Mouse (Mus musculus) stomach, embryonic 14.5 days (tissue): ENCODE measurements at regions not wholly inside any gene's neighbourhood (a gene's known extent, or its start where the extent isn't known, plus 50 kb on each side); places are given as distances from the start of the nearest gene placed in this dataset.
A peak's percentile ranks its signal among the peaks of the same experiment; 100 is the strongest.

Source experiments
- ATAC-seq: fragments of 200-750 bp; cut with Nextera tagmentation; 2 replicates; pipeline ENCODE4 v1.8.0; 2017; ENCODE audit warnings: low read depth, moderate TSS enrichment; ENCODE audit not compliant: insufficient number of reproducible peaks, insufficient read depth, low FRiP score
- H3K27ac ChIP-seq: fragments of 300-500 bp; sonication (generic); 2 replicates; pipeline ENCODE4 v1.5.1; 2014; ENCODE audit warnings: mild to moderate bottlenecking, low read length, moderate library complexity, mixed read lengths
- H3K27me3 ChIP-seq: fragments of 300-500 bp; sonication (generic); 2 replicates; pipeline ENCODE4 v1.6.1; 2014; ENCODE audit warnings: low read length, control low read depth, mixed read lengths; ENCODE audit not compliant: control insufficient read depth, insufficient read depth
- H3K36me3 ChIP-seq: fragments of 300-500 bp; sonication (generic); 2 replicates; pipeline ENCODE4 v1.6.1; 2014; ENCODE audit warnings: mild to moderate bottlenecking, control low read depth, low read length, moderate library complexity, mixed read lengths; ENCODE audit not compliant: control insufficient read depth, insufficient read depth
- H3K4me1 ChIP-seq: fragments of 300-500 bp; sonication (generic); 2 replicates; pipeline ENCODE4 v1.6.1; 2014; ENCODE audit warnings: low read length, control low read depth, mixed read lengths; ENCODE audit not compliant: control insufficient read depth, insufficient read depth
- H3K4me2 ChIP-seq: fragments of 300-500 bp; sonication (generic); replicated peaks from 2 replicates; pipeline ENCODE4 v1.6.1; 2014; ENCODE audit warnings: low read depth, low read length, control low read depth
- H3K4me3 ChIP-seq: fragments of 300-500 bp; sonication (generic); 2 replicates; pipeline ENCODE4 v1.5.1; 2014; ENCODE audit warnings: low read depth, low read length, control low read depth
- H3K9ac ChIP-seq: fragments of 300-500 bp; sonication (generic); replicated peaks from 2 replicates; pipeline ENCODE4 v1.6.1; 2014; ENCODE audit warnings: low read depth, mild to moderate bottlenecking, control low read depth, low read length, moderate library complexity, mixed read lengths
- H3K9me3 ChIP-seq: fragments of 300-500 bp; sonication (generic); 2 replicates; pipeline ENCODE4 v1.6.1; 2016; ENCODE audit warnings: low read depth, low read length, control low read depth; ENCODE audit not compliant: control insufficient read depth
- WGBS: fragments of 180-500 bp; shearing (Covaris S2); extraction: QIAGEN DNeasy Blood & Tissue Kit; methylation state at CpG from one replicate; pipeline ENCODE4 v1.1.7; 2014; 5-methylcytosine and 5-hydroxymethylcytosine counted together

DNA sequence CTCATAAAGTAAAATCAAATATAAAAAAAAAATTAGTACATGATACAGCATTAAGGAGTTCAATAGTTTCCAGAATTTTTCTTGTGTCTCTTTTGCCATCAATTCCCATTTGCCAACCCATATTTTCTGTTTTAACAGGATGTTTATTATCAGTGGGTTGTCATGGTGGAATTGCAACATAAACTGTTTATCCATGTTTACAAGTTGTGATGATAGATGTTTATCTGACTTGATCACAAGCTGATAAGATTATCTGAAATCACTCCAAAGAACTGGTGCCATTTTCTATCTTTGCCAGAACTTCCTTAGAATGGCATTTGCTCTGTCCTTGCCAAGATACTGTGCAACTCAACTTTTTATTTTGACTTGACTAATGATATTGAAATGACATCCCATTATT, 466.8 kb downstream of the Pcdh7 start:
- Histone ChIP-seq H3K4me1 (no peaks in the 10 kb centered on the region), H3K4me2 (no peak overlapping the region), H3K27ac (no peak overlapping the region), H3K27me3 (no peaks in the 10 kb centered on the region), H3K9ac (no peak overlapping the region), H3K36me3 (no peaks in the 10 kb centered on the region), H3K9me3 (no peaks in the 10 kb centered on the region), H3K4me3 (no peak overlapping the region)
- no peak for ATAC-seq

DNA sequence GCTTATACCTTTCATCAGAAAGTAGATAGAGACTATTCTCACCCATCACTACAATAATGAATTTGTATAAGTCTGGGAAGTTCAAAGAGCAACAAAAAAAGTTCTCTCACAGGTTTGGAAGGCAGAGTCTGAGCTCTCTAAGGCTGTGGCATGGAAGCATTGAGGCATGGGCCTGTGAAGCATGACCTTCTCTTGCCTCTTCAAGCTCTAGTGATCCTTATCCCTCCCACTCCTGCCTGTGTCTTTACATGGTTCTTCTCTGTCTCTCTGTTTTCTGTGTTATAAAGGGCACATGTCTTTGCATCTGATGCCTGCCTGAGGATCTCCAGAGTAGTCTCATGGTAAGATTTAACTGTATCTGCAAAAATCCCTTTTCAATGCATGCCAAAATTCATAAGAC, 489.8 kb downstream of the Pcdh7 start:
- no peaks in the 10 kb centered on the region for H3K27me3 ChIP-seq
- no peak overlapping the region for H3K9ac ChIP-seq
- H3K4me3 ChIP-seq = no peak overlapping the region
- H3K9me3 ChIP-seq = no peaks in the 10 kb centered on the region
- no peaks in the 10 kb centered on the region for H3K4me1 ChIP-seq
- H3K4me2 ChIP-seq = no peak overlapping the region
- H3K27ac ChIP-seq = no peak overlapping the region
- no peak for ATAC-seq
- H3K36me3 ChIP-seq = no peaks in the 10 kb centered on the region

DNA sequence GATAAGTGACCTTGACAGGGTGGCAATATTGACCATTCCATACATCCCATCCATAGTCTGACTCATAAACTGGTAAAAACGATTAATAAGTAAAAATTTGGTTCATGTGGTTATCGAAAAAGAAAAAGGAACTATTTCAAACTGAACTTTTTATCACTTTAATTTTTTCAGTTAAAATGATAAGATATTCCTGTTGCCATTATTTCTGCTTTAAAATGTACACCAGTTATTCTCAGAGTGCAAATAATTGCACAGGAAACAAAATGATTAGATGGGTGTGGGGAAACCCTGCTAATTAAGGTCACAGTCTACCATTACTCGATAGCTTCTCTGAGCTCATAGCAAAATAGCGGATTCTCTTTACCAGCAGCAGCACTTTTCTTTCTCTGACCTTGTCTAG, 509.4 kb downstream of the Pcdh7 start:
- 90% methylated on average over 4 of the region's 4 CpGs for WGBS
- no peaks in the 10 kb centered on the region for H3K36me3 ChIP-seq
- no peak overlapping the region for H3K4me2 ChIP-seq
- no peaks in the 10 kb centered on the region for H3K27me3 ChIP-seq
- H3K4me1 ChIP-seq = no peaks in the 10 kb centered on the region; the same call in 1 of the 2 replicates
- no peak for ATAC-seq
- no peak overlapping the region for H3K9ac ChIP-seq
- no peak overlapping the region for H3K27ac ChIP-seq
- H3K4me3 ChIP-seq = no peak overlapping the region
- H3K9me3 ChIP-seq = no peaks in the 10 kb centered on the region

DNA sequence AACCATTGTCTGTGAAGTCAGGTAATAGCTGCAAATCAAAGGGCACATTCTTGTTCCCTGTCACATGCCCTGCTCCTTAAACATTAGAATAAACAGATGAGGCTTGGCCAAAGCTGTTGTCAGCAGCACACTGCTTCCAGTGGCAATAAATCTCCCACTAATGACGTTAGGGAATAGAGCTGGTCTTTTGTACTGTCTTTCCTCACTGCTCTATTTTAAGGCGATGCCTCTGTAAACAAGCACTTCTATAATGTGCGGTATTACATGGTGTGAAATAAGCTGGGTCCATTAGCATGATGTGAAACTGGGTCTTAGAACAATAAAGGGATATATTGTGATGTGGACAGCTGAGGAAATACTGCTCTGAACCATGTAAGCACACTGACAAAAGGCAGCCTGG, 511.0 kb downstream of the Pcdh7 start:
- Histone ChIP-seq H3K27me3 (no peaks in the 10 kb centered on the region), H3K9me3 (0 out of 2 replicates have a peak, but pooled peaks cover 2% of the 10 kb centered on the region), H3K27ac (no peak overlapping the region), H3K9ac (no peak overlapping the region), H3K4me3 (no peak overlapping the region), H3K4me2 (no peak overlapping the region), H3K4me1 (no peaks in the 10 kb centered on the region; the same call in 1 of the 2 replicates), H3K36me3 (no peaks in the 10 kb centered on the region)
- WGBS = 12% methylated on average over 3 of the region's 3 CpGs
- peak; percentile 72; the same call in 1 of the 2 replicates for ATAC-seq
